Mouse (Mus musculus) forebrain, embryonic 14.5 days (tissue): Measurements from ENCODE around the gene Uhmk1. TPM values are rescaled to one million over a fixed set of nuclear protein-coding genes. Genes with fewer than 3 reads are reported as not detected.
A peak's percentile ranks its signal among the peaks of the same experiment; 100 is the strongest.

Experiments used
- ATAC-seq: fragments of 200-750 bp; cut with Nextera tagmentation; 2 replicates; pipeline ENCODE4 v1.8.0; 2017; ENCODE audit warnings: mild to moderate bottlenecking, moderate library complexity
- DNase-seq: peaks from one replicate; pipeline ENCODE4 v3.0.0-alpha.2; 2015; ENCODE audit warnings: low spot score
- H3K27ac ChIP-seq: fragments of 300-500 bp; sonication (generic); 2 replicates; pipeline ENCODE4 v1.5.1; 2014; ENCODE audit warnings: low read depth, mild to moderate bottlenecking, control low read depth, low read length, moderate library complexity
- H3K27me3 ChIP-seq: fragments of 300-500 bp; sonication (generic); replicated peaks from 2 replicates; pipeline ENCODE4 v1.6.1; 2014; ENCODE audit warnings: low read length, control low read depth, mixed read lengths; ENCODE audit not compliant: control insufficient read depth, insufficient read depth
- H3K36me3 ChIP-seq: fragments of 300-500 bp; sonication (generic); 2 replicates; pipeline ENCODE4 v1.6.1; 2014; ENCODE audit warnings: low read length, control low read depth; ENCODE audit not compliant: control insufficient read depth, insufficient read depth
- H3K4me1 ChIP-seq: fragments of 300-500 bp; sonication (generic); 2 replicates; pipeline ENCODE4 v1.6.1; 2014; ENCODE audit warnings: antibody characterized with exemption, low read length, control low read depth; ENCODE audit not compliant: control insufficient read depth, insufficient read depth
- H3K4me2 ChIP-seq: fragments of 300-500 bp; sonication (generic); 2 replicates; pipeline ENCODE4 v1.6.1; 2014; ENCODE audit warnings: mild to moderate bottlenecking, control low read depth, low read length
- H3K4me3 ChIP-seq: fragments of 300-500 bp; sonication (generic); 2 replicates; pipeline ENCODE4 v1.5.1; 2014; ENCODE audit warnings: low read depth, low read length, control low read depth
- H3K9ac ChIP-seq: fragments of 300-500 bp; sonication (generic); 2 replicates; pipeline ENCODE4 v1.6.1; 2014; ENCODE audit warnings: mild to moderate bottlenecking, low read length, control low read depth, moderate library complexity
- H3K9me3 ChIP-seq: fragments of 300-500 bp; sonication (generic); replicated peaks from 2 replicates; pipeline ENCODE4 v1.6.1; 2016; ENCODE audit warnings: low read length, control low read depth, mixed read lengths; ENCODE audit not compliant: control insufficient read depth
- WGBS: fragments of 180-500 bp; shearing (Covaris S2); extraction: QIAGEN DNeasy Blood & Tissue Kit; methylation state at CpG from one replicate; pipeline ENCODE4 v1.1.7; 2014; 5-methylcytosine and 5-hydroxymethylcytosine counted together
- polyA plus RNA-seq: library from polyadenylated mRNA; unstranded; fragments of >200 nt; fragmentation: Nextera tagmentation; extraction: Ambion mirVana; gene quantifications from 2 replicates; pipeline ENCODE4 v1.2.1, GENCODE M21; 2014

Gene Uhmk1
- polyA plus RNA-seq, 1 experiment from 2014 or later = 7.4 TPM

- Histone ChIP-seq H3K9ac (no peak overlapping the region), H3K36me3 (peaks cover 19% of the 10 kb centered on the region), H3K4me1 (no peaks in the 10 kb centered on the region), H3K27me3 (no peaks in the 10 kb centered on the region), H3K27ac (no peak overlapping the region), H3K4me2 (no peak overlapping the region), H3K9me3 (no peaks in the 10 kb centered on the region), H3K4me3 (no peak overlapping the region)
- WGBS = 86% methylated on average over 2 of the region's 2 CpGs
- DNase-seq (no peak), ATAC-seq (no peak)
Observed at GRCm38 (mm10) chr1:170164053-170164614, 51.1 kb downstream of the Uhmk1 start.

- no peak overlapping the region for H3K27ac ChIP-seq
- no peak overlapping the region for H3K9ac ChIP-seq
- no peaks in the 10 kb centered on the region for H3K27me3 ChIP-seq
- 83% methylated on average over 3 of the region's 3 CpGs for WGBS
- H3K36me3 ChIP-seq = peaks cover 22% of the 10 kb centered on the region
- H3K9me3 ChIP-seq = no peaks in the 10 kb centered on the region
- H3K4me1 ChIP-seq = no peaks in the 10 kb centered on the region
- ATAC-seq (no peak), DNase-seq (no peak)
- H3K4me2 ChIP-seq = no peak overlapping the region
- no peak overlapping the region for H3K4me3 ChIP-seq
Observed at GRCm38 (mm10) chr1:170163398-170163943, 51.7 kb downstream of the Uhmk1 start.

- Histone ChIP-seq H3K4me3 (no peak overlapping the region), H3K27ac (no peak overlapping the region), H3K36me3 (peaks cover 29% of the 10 kb centered on the region), H3K4me2 (no peak overlapping the region), H3K4me1 (no peaks in the 10 kb centered on the region), H3K27me3 (no peaks in the 10 kb centered on the region), H3K9ac (no peak overlapping the region), H3K9me3 (no peaks in the 10 kb centered on the region)
- DNase-seq (no peak), ATAC-seq (no peak)
- WGBS = 85% methylated on average over 6 of the region's 6 CpGs
Observed at GRCm38 (mm10) chr1:170161852-170162251, 53.3 kb downstream of the Uhmk1 start.

- no peak overlapping the region for H3K27ac ChIP-seq
- ATAC-seq = no peak
Observed at GRCm38 (mm10) chr1:170160397-170160938, 54.7 kb downstream of the Uhmk1 start.

GRCm38 (mm10) chr1:170159707-170160106 lies 55.5 kb downstream of the Uhmk1 start:
- Histone ChIP-seq H3K4me3 (no peak overlapping the region), H3K9me3 (no peaks in the 10 kb centered on the region), H3K4me2 (no peak overlapping the region), H3K36me3 (peaks cover 20% of the 10 kb centered on the region), H3K27ac (no peak overlapping the region), H3K27me3 (no peaks in the 10 kb centered on the region), H3K9ac (no peak overlapping the region), H3K4me1 (no peaks in the 10 kb centered on the region)
- no peak for ATAC-seq
- DNase-seq = no peak
- 89% methylated on average over 2 of the region's 2 CpGs for WGBS

More at GRCm38 (mm10) chr1:170160397-170160938, 54.7 kb downstream of the Uhmk1 start:
- Histone ChIP-seq H3K4me3 (no peak overlapping the region), H3K27me3 (no peaks in the 10 kb centered on the region), H3K9ac (no peak overlapping the region), H3K36me3 (peaks cover 22% of the 10 kb centered on the region), H3K9me3 (no peaks in the 10 kb centered on the region), H3K4me2 (no peak overlapping the region), H3K4me1 (no peaks in the 10 kb centered on the region)
- WGBS = 65% methylated on average over 3 of the region's 3 CpGs
- DNase-seq = no peak

- Histone ChIP-seq H3K4me2 (no peak overlapping the region), H3K4me1 (no peaks in the 10 kb centered on the region), H3K4me3 (no peak overlapping the region), H3K27ac (no peak overlapping the region; the same call in 1 of the 2 replicates), H3K36me3 (peaks cover 14% of the 10 kb centered on the region; the same call in 1 of the 2 replicates), H3K9ac (no peak overlapping the region), H3K9me3 (no peaks in the 10 kb centered on the region), H3K27me3 (no peaks in the 10 kb centered on the region)
- WGBS = 64% methylated on average over 5 of the region's 5 CpGs
- ATAC-seq (peak; percentile 54; the same call in 1 of the 2 replicates), DNase-seq (peak; percentile 79)
Observed at GRCm38 (mm10) chr1:170155761-170156160, 59.4 kb downstream of the Uhmk1 start.

- WGBS = 69% methylated on average over 2 of the region's 2 CpGs
- no peaks in the 10 kb centered on the region for H3K9me3 ChIP-seq
- no peaks in the 10 kb centered on the region for H3K4me1 ChIP-seq
- DNase-seq = no peak
- peaks cover 12% of the 10 kb centered on the region; the same call in 1 of the 2 replicates for H3K36me3 ChIP-seq
- no peak overlapping the region; the same call in 1 of the 2 replicates for H3K27ac ChIP-seq
- H3K4me2 ChIP-seq = no peak overlapping the region
- no peak overlapping the region for H3K9ac ChIP-seq
- no peaks in the 10 kb centered on the region for H3K27me3 ChIP-seq
- ATAC-seq = no peak
- no peak overlapping the region for H3K4me3 ChIP-seq
Observed at GRCm38 (mm10) chr1:170155298-170155697, 59.9 kb downstream of the Uhmk1 start.

GRCm38 (mm10) chr1:170153986-170154385 lies 61.2 kb downstream of the Uhmk1 start:
- ATAC-seq (no peak), DNase-seq (no peak)
- H3K4me2 ChIP-seq = no peak overlapping the region
- H3K27me3 ChIP-seq = no peaks in the 10 kb centered on the region
- no peak overlapping the region for H3K4me3 ChIP-seq
- peaks cover 25% of the 10 kb centered on the region for H3K36me3 ChIP-seq
- WGBS = 64% methylated on average over 8 of the region's 8 CpGs
- no peak overlapping the region for H3K27ac ChIP-seq
- no peaks in the 10 kb centered on the region for H3K4me1 ChIP-seq
- H3K9me3 ChIP-seq = no peaks in the 10 kb centered on the region
- no peak overlapping the region for H3K9ac ChIP-seq

GRCm38 (mm10) chr1:170152552-170152951 lies 62.6 kb downstream of the Uhmk1 start:
- ATAC-seq (peak; percentile 43; the same call in 1 of the 2 replicates), DNase-seq (no peak)
- peaks cover 26% of the 10 kb centered on the region for H3K36me3 ChIP-seq
- H3K4me3 ChIP-seq = no peak overlapping the region
- no peak overlapping the region for H3K9ac ChIP-seq
- no peaks in the 10 kb centered on the region for H3K27me3 ChIP-seq
- H3K27ac ChIP-seq = no peak overlapping the region
- no peaks in the 10 kb centered on the region for H3K4me1 ChIP-seq
- 70% methylated on average over 2 of the region's 2 CpGs for whole genome bisulfite sequencing
- no peak overlapping the region for H3K4me2 ChIP-seq
- H3K9me3 ChIP-seq = no peaks in the 10 kb centered on the region
